Mouse (Mus musculus) adrenal gland, adult 2 months (tissue): ENCODE results near the gene Jak2. TPM values are rescaled to one million over a fixed set of nuclear protein-coding genes. Genes with fewer than 3 reads are reported as not detected.

ENCODE experiments used
- DNase-seq: peaks from one replicate; pipeline ENCODE4 v3.0.0; 2021
- long read RNA-seq: library from polyadenylated mRNA; stranded (forward); transcript quantifications from one replicate; pipeline ENCODE4 v2.0.0, GENCODE M21; 2021
- polyA plus RNA-seq: library from polyadenylated mRNA; depleted of rRNA; stranded (reverse); fragments of >200 nt; gene quantifications from 2 replicates; pipeline ENCODE4 v1.2.3, GENCODE M21; 2012; rRNA removed
- total RNA-seq, 2 experiments: library from RNA; stranded (reverse); gene quantifications; 2 replicates each; pipeline ENCODE4 v1.2.3; 2021

Jak2 gene
- total RNA-seq = 10 to 100 TPM; 18.2 to 19.2 TPM
- 3.1 and 3.2 TPM in 2 replicates for polyA plus RNA-seq
- long read RNA-seq, full-length matches to known transcripts = 11 of 13 reads
- long read RNA-seq, partial matches to known transcripts = 0 of 13 reads
- long read RNA-seq, other reads (novel, unspliced or antisense) = 2 of 13 reads

- DNase-seq = peak; percentile 97
These were observed at the start of gene Jak2 for GRCm38 (mm10) chr19:29251191-29251957. Gene Jak2, plus strand, starts transcription at chr19:29251828.

DNA sequence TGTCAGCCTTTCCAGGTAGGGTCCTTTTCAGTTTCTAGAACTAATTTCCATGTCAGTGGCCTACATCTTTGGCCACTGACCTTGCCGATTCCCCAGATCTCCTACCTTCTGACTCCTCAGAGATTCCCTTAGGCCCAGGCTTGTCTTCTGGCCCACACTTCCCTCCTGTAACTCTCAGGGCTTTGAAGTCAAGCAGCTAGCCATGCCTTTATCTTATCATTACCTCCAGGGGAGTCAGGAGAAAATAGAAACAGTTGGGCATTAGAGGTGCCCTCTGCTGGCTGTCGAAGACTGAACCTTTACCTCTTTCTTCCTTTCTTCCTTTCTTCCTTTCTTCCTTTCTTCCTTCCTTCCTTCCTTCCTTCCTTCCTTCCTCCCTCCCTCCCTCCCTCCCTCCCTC is 48.3 kb upstream of the Jak2 start:
- DNase-seq = no peak

DNA sequence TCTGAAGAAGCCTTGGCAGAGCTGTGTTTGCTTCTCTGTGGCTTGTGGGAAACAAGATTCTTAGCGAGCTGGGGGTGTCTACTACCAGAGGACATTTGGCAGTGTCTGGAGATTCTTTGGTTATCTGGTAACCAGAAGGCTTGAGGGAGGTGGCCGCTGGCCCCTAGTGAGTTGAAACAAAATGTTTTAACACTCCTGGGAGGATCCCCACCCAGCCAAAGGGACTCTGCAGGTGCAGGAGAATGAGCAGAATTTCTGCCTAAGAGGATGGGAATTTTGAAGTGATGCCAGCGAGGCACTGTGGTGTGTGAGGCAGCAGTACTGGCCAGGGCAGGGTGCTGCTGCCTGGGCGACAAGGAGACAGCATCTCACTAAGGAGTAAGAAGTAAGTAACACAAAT is 47.0 kb upstream of the Jak2 start:
- no peak for DNase-seq

DNA sequence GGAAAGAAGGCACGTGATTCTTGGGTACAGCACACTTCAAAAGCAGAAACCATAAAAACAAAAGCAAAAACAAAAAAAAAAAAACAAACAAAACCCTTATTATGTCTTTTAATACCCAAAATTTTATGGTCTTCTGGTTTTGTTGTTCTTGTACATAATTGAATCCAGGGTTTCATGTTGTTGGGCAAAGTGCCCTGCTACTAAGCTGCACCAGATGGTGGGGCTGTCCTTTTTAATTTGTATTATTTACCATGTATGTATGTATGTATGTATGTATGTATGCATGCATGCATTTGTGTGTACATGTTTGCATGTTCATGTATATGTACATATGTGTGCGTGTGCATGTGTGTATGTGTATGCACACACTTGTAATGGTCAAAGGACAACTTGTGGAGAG is 46.4 kb upstream of the Jak2 start:
- no peak for DNase-seq

DNA sequence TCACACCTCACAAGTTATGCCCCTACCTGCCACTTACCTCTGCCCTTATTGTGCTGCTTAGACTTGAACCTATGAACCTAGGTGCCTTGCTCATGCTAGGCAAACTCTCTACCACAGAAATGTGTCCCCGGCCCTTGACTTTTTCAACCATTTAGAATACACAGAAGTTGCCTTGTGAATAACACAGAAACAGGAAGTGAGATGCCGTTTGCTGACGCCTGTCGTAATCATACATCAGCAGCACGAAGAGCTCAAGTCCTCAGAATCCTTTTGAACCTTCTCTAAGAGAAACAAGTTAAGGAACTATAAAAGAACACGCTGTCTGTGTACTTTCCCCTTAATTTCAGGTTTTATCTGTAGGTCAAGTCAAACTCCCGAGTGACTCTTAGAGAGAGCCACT is 41.7 kb upstream of the Jak2 start:
- no peak for DNase-seq

GRCm38 (mm10) chr19:29210319-29210718 is 41.3 kb upstream of the Jak2 start:
- no peak for DNase-seq

- DNase-seq = no peak
These were observed 35.7 kb upstream of the Jak2 start for GRCm38 (mm10) chr19:29215811-29216509.

- DNase-seq = peak; percentile 35
These were observed 29.8 kb upstream of the Jak2 start for GRCm38 (mm10) chr19:29221867-29222266.

- no peak for DNase-seq
These were observed 26.7 kb upstream of the Jak2 start for GRCm38 (mm10) chr19:29224968-29225367.

DNA sequence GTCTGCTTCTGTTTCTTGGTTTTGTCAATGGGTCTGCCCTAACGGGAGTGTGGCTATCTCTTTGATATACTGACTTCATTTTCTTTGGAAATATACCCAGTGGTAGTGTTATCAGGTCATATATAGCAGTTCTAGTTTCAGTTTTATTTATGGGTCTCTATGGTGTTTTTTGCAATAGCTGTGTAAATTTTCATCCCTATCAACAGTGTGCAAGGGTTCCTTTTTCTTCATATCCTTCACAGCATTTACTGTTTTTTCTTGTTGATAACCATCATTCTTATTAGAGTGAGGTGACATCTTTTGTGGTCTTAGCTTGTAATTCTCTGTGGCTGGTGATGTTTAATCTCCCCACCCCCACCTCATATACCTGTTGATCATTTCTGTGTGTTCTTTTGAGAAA is 24.6 kb upstream of the Jak2 start:
- no peak for DNase-seq

GRCm38 (mm10) chr19:29227941-29228590 is 23.6 kb upstream of the Jak2 start:
- DNase-seq = no peak

DNA sequence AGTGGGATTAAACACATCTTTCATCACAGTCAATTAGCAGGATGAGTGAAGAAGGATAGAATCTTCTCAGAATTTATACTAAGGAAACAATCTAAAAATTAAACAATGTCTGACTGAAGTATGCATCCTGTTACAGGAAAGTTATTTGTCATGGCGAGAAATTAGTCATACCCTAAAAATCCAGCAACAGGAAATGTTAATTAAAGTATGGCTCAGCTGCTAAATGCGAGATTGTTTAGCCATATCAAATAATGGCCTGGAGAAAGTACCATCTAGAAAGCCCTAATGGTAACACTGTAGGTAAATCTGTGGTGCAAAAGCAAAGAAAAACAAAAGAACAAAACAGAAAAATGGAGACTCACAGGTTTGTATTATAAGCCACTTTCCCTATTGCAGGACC is 22.6 kb upstream of the Jak2 start:
- no peak for DNase-seq

- DNase-seq = no peak
These were observed 18.9 kb upstream of the Jak2 start for GRCm38 (mm10) chr19:29232738-29233137.

DNA sequence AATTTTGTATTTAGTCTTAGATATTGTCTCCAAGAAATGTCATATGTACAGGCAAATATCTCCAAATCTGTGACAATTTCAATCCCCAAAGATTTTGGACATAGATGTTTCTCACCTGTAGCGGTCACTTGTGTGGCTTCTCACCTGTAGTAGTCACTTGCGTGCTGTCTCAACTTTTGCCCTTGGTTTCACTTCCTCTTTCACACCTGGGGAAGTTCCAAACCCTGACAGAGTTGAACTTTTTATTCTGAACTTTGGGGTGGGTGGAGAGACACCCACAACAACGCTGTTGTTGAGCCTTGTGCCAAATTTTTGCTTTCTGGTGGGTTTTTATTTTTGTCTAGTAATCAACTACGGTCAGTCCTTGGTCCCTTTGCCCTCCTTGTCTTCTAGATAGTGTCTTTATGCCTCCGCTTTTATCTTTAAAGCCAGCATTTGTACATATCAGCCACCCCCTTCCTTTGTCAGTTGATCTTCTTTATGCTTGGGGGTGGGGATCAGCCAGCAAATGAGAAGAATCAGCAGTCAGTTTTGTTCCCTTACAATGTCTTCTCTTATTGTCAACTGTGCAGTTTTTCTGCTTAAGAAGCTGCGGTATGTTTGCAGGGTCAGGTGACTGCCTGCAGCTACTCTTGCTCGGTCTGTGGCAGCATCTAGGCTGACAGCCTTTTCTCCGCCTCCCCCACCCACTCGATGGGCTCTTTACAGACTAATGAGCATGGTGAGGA is 14.8 kb upstream of the Jak2 start:
- DNase-seq = no peak

GRCm38 (mm10) chr19:29238171-29238570 is 13.5 kb upstream of the Jak2 start:
- DNase-seq = no peak

GRCm38 (mm10) chr19:29239513-29240235 is 12.0 kb upstream of the Jak2 start:
- no peak for DNase-seq

GRCm38 (mm10) chr19:29240676-29241075 is 11.0 kb upstream of the Jak2 start:
- DNase-seq = no peak

DNA sequence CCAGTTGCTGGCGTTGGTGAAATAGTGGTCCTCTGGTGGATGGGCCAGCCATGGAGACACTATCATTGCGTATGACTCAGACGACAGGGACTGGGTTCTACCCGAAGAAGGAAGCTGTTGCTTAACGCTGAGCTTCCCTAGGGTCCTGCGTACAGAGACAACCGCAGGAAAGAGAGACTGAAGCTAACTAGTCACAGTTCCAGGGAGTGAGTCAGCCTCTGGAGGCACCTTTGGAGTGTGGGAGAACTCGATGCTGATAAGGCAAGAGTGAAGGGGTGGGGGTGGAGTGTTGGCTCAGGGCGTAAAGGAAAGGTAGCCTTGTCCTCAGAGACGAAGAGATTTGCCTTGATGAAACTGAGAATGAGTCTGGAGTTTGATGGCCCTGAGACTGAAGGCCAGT is 10.0 kb upstream of the Jak2 start:
- DNase-seq = no peak

GRCm38 (mm10) chr19:29249933-29250332 is 1.7 kb upstream of the Jak2 start:
- no peak for DNase-seq

GRCm38 (mm10) chr19:29251958-29252801 is 552 bp downstream of the Jak2 start:
- peak; percentile 32 for DNase-seq
